Mouse (Mus musculus) left cerebral cortex, adult 2 months (tissue): ENCODE measurements at regions not wholly inside any gene's neighbourhood (a gene's known extent, or its start where the extent isn't known, plus 50 kb on each side); places are given as distances from the start of the nearest gene placed in this dataset.

Experiments used
- DNase-seq, 2 experiments: peaks; one replicate each; pipeline ENCODE4 v3.0.0; 2021 to 2022; ENCODE audit warnings: low spot score in 2 of 2, mixed read lengths in 1 of 2; ENCODE audit errors: extremely low spot score in 1 of 2
- H3K27ac ChIP-seq: fragments of 200-600 bp; 2 replicates; pipeline ENCODE4 v1.8.1; 2022
- H3K4me3 ChIP-seq: fragments of 200-600 bp; 2 replicates; pipeline ENCODE4 v1.8.1; 2022
- CTCF ChIP-seq: fragments of 200-600 bp; IDR thresholded peaks from 2 replicates; pipeline ENCODE4 v1.8.1; 2022; ENCODE audit warnings: antibody characterized with exemption, mild to moderate bottlenecking, moderate library complexity
- intact Hi-C: fragments of 180-260 bp; cut with DNase I; formaldehyde crosslinking; loops from one replicate; pipeline ENCODE4 v1.15.1; 2025

- H3K27ac ChIP-seq, result no peak overlapping the region
- no peak for TF ChIP-seq CTCF
- H3K4me3 ChIP-seq, result no peak overlapping the region
- DNase-seq, result no peak
- intact Hi-C loops, result no loop called here
Measured at GRCm38 (mm10) chr12:12528478-12528981, 266.6 kb downstream of the Fam49a start.

- Histone ChIP-seq H3K27ac (no peak overlapping the region), H3K4me3 (no peak overlapping the region)
- DNase-seq, result no peak
- TF ChIP-seq CTCF, result no peak
- intact Hi-C loops, result no loop called here
Measured at GRCm38 (mm10) chr12:12527766-12528477, 266.0 kb downstream of the Fam49a start.

DNA sequence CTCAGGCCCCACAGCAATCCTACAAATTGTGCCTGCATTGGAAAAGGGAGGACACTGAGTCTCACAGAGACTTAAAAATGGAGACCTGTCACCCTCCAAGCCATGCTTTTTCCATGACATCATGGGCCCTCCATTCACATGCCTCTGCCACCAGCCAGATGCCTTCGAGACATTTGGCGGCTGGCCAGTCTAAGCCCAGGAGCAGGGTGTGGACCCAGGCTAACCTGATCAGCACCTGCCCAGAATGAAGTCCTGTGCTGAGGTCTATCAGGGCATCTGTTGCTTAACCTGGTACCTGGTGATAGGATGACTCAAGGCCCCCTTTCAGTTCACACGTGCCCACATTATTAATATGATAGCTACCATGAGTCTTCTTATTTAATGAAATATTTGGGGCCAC lies 265.4 kb downstream of the Fam49a start:
- intact Hi-C loops, result no loop called here
- TF ChIP-seq CTCF, result no peak
- no peak overlapping the region for H3K27ac ChIP-seq
- DNase-seq, result no peak
- H3K4me3 ChIP-seq, result no peak overlapping the region

- Histone ChIP-seq H3K27ac (no peak overlapping the region), H3K4me3 (no peak overlapping the region)
- intact Hi-C loops, result no loop called here
- TF ChIP-seq CTCF, result no peak
- DNase-seq, result no peak
Measured at GRCm38 (mm10) chr12:12520311-12520852, 258.4 kb downstream of the Fam49a start.

GRCm38 (mm10) chr12:12518490-12519070 lies 256.6 kb downstream of the Fam49a start:
- intact Hi-C loops, result no loop called here
- no peak for TF ChIP-seq CTCF
- H3K4me3 ChIP-seq, result no peak overlapping the region
- H3K27ac ChIP-seq, result no peak overlapping the region
- no peak for DNase-seq

DNA sequence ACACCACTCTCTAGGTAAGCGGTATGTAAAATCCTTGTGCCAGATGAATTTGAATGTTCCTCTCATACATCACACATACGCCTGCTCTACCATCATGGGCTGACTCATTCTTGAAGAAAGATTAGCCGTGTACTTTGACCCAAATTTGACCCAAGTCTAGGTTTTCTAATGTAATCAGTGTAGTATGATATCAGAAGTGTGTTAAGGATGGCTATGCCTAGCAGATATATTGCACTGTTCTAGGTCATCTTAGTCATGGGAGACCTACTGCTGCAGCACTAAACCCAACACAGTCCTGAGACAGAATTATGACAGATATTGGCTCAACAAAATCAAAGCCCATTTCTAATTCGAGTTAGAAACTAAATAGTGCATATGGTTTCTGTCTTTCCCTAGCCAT lies 255.1 kb downstream of the Fam49a start:
- intact Hi-C loops, result no loop called here
- no peak overlapping the region for H3K4me3 ChIP-seq
- DNase-seq, result no peak

GRCm38 (mm10) chr12:12510764-12511163 lies 248.8 kb downstream of the Fam49a start:
- intact Hi-C loops, result no loop called here
- Histone ChIP-seq H3K27ac (no peak overlapping the region), H3K4me3 (no peak overlapping the region)
- DNase-seq, result no peak
- no peak for TF ChIP-seq CTCF

More for the DNA sequence above, 255.1 kb downstream of the Fam49a start:
- TF ChIP-seq CTCF, result no peak
- no peak overlapping the region for H3K27ac ChIP-seq

GRCm38 (mm10) chr12:12509164-12509937 lies 247.4 kb downstream of the Fam49a start:
- Histone ChIP-seq H3K4me3 (no peak overlapping the region), H3K27ac (no peak overlapping the region)
- intact Hi-C loops, result no loop called here
- DNase-seq, result no peak
- no peak for TF ChIP-seq CTCF

- Histone ChIP-seq H3K27ac (no peak overlapping the region), H3K4me3 (no peak overlapping the region)
- no peak for DNase-seq
- TF ChIP-seq CTCF, result no peak
- intact Hi-C loops, result no loop called here
Measured at GRCm38 (mm10) chr12:12508487-12509125, 246.7 kb downstream of the Fam49a start.

GRCm38 (mm10) chr12:12506671-12507070 lies 244.7 kb downstream of the Fam49a start:
- TF ChIP-seq CTCF, result no peak
- intact Hi-C loops, result no loop called here
- no peak for DNase-seq
- H3K27ac ChIP-seq, result no peak overlapping the region
- H3K4me3 ChIP-seq, result no peak overlapping the region

- intact Hi-C loops, result no loop called here
- no peak for TF ChIP-seq CTCF
- no peak for DNase-seq
- no peak overlapping the region for H3K4me3 ChIP-seq
- H3K27ac ChIP-seq, result no peak overlapping the region
Measured at GRCm38 (mm10) chr12:12505590-12505989, 243.7 kb downstream of the Fam49a start.
